ENCODE assay signal across 8 mouse cellular contexts in genomic region chr6:34511410-34511809, GRCm38 (mm10). TPM values are rescaled to one million over a fixed set of nuclear protein-coding genes. Genes with fewer than 3 reads are reported as not detected.
DNase-seq lines count a peak whose midpoint lies in the region; ATAC-seq and TF ChIP-seq lines count a peak whose summit lies in the region.

No protein-coding gene starts in this region.

- H3K4me1 ChIP-seq in CH12.LX (ENCODE audit: control insufficient read depth in 1 of 2, insufficient read depth in 2 of 2): no peaks in the 10 kb centered on the region
- peaks cover 17% of the 10 kb centered on the region for H3K4me1 ChIP-seq in intestine, embryonic 14.5 days (replicated peaks; ENCODE audit: control insufficient read depth, insufficient read depth, low read length)
- no peaks in the 10 kb centered on the region for H3K4me1 ChIP-seq in midbrain, postnatal 0 days (ENCODE audit: insufficient read depth, low read length)

- peak; percentile 83 for TF ChIP-seq RAD21 in CH12.LX (IDR thresholded peaks at IDR 0.05; ENCODE audit: low read depth, low read length)

- no peak overlapping the region for H3K27ac ChIP-seq in CH12.LX (ENCODE audit: insufficient read depth, low read depth)
- H3K27ac ChIP-seq in intestine, embryonic 14.5 days (ENCODE audit: low read depth): no peak overlapping the region
- H3K27ac ChIP-seq in midbrain, postnatal 0 days (ENCODE audit: low read depth, low read length): no peak overlapping the region

- no peaks in the 10 kb centered on the region for H3K79me2 ChIP-seq in CH12.LX (replicated peaks; ENCODE audit: control insufficient read depth, extremely low read depth, insufficient read depth, poor library complexity, severe bottlenecking)

- H3K9me3 ChIP-seq in CH12.LX (replicated peaks; ENCODE audit: low read length): no peaks in the 10 kb centered on the region
- H3K9me3 ChIP-seq in intestine, embryonic 14.5 days (ENCODE audit: control insufficient read depth, low read length): no peaks in the 10 kb centered on the region
- no peaks in the 10 kb centered on the region for H3K9me3 ChIP-seq in midbrain, postnatal 0 days (ENCODE audit: low read length)

- 30% methylated on average over 2 of the region's 2 CpGs for WGBS in intestine, embryonic 14.5 days
- WGBS in midbrain, postnatal 0 days: 48% methylated on average over 2 of the region's 2 CpGs

- H3K9ac ChIP-seq in CH12.LX (ENCODE audit: insufficient read depth, low read depth): no peak overlapping the region
- H3K9ac ChIP-seq in intestine, embryonic 14.5 days (ENCODE audit: low read length): no peak overlapping the region
- H3K9ac ChIP-seq in midbrain, postnatal 0 days (replicated peaks; ENCODE audit: low read length, poor library complexity, severe bottlenecking): no peak overlapping the region

- peak in 1 of 2 experiments; percentile 75; a peak in 2 of 4 replicates for TF ChIP-seq CTCF in CH12.LX (conservative IDR thresholded peaks at IDR 0.05 in 1 of 2, IDR thresholded peaks at IDR 0.05 in 1 of 2; ENCODE audit: low read depth in 2 of 2, low read length in 2 of 2)
- TF ChIP-seq CTCF in midbrain, postnatal 0 days (IDR thresholded peaks at IDR 0.05): peak; percentile 81

- TF ChIP-seq EP300 in CH12.LX (IDR thresholded peaks at IDR 0.05; ENCODE audit: low read length): no peak

- H3K27me3 ChIP-seq in CH12.LX (replicated peaks): no peaks in the 10 kb centered on the region
- no peaks in the 10 kb centered on the region for H3K27me3 ChIP-seq in intestine, embryonic 14.5 days (replicated peaks; ENCODE audit: control insufficient read depth, insufficient read depth, low read length)
- no peaks in the 10 kb centered on the region for H3K27me3 ChIP-seq in midbrain, postnatal 0 days (ENCODE audit: insufficient read depth, low read length)

- dilution Hi-C loops in CH12.LX (cut with MboI; ENCODE audit: extremely low pct_ligation_motif_present, extremely low pct_unique_long_range_greater_than_20kb, low sequenced_read_pairs): no loop called here

- H3K36me3 ChIP-seq in CH12.LX (replicated peaks in 1 of 2; ENCODE audit: control insufficient read depth in 1 of 2, insufficient read depth in 1 of 2, low read length in 1 of 2): no peaks in the 10 kb centered on the region
- no peaks in the 10 kb centered on the region for H3K36me3 ChIP-seq in intestine, embryonic 14.5 days (ENCODE audit: control insufficient read depth, insufficient read depth, low read length)
- no peaks in the 10 kb centered on the region for H3K36me3 ChIP-seq in midbrain, postnatal 0 days (ENCODE audit: insufficient read depth, low read length)

- no peak overlapping the region for H3K4me2 ChIP-seq in CH12.LX (ENCODE audit: insufficient read depth, low read depth, poor library complexity, severe bottlenecking)
- H3K4me2 ChIP-seq in intestine, embryonic 14.5 days (ENCODE audit: low read length): no peak overlapping the region
- H3K4me2 ChIP-seq in midbrain, postnatal 0 days (ENCODE audit: low read depth, low read length, poor library complexity, severe bottlenecking): no peak overlapping the region

- DNase-seq in frontal cortex, postnatal 14 days (ENCODE audit: low spot score in 2 of 2): no peak
- peak; percentile 42 for DNase-seq in CH12.LX (ENCODE audit: extremely low read depth)
- DNase-seq in embryo, embryonic 9.5 days (ENCODE audit: extremely low spot score): peak; percentile 57
- DNase-seq in intestine, embryonic 14.5 days (ENCODE audit: low spot score): peak; percentile 61
- peak; percentile 81 for DNase-seq in midbrain, postnatal 0 days (ENCODE audit: low spot score)
- no peak for DNase-seq in urinary bladder, postnatal 10 days (ENCODE audit: low spot score)
- DNase-seq in testis, postnatal 10 days (ENCODE audit: low spot score): no peak

- ATAC-seq in frontal cortex, adult (ENCODE audit: low TSS enrichment): peak; percentile 82
- peak; percentile 50 for ATAC-seq in intestine, embryonic 14.5 days (replicated peaks; ENCODE audit: low FRiP score, low TSS enrichment, low read depth)
- peak; percentile 84 for ATAC-seq in midbrain, postnatal 0 days (ENCODE audit: low FRiP score)

- no peak for TF ChIP-seq POLR2A in CH12.LX (IDR thresholded peaks at IDR 0.05; ENCODE audit: low read depth, low read length)

- H3K4me3 ChIP-seq in CH12.LX (replicated peaks in 1 of 3; ENCODE audit: low read depth in 2 of 3, low read length in 2 of 3, poor library complexity in 1 of 3): no peak overlapping the region
- H3K4me3 ChIP-seq in intestine, embryonic 14.5 days (ENCODE audit: low read depth, low read length): no peak overlapping the region
- no peak overlapping the region for H3K4me3 ChIP-seq in midbrain, postnatal 0 days (ENCODE audit: low read depth, low read length)

- in situ Hi-C loops in CH12.LX (cut with MboI; ENCODE audit: low pct_ligation_motif_present, low pct_unique_long_range_greater_than_20kb, low sequenced_read_pairs): loop anchor here (5.0 to 10.0 kb wide), 2 partner anchors 243 to 411 kb away; partner anchors contain the start of gene Stra8

TF ChIP-seq in CH12.LX, 34 proteins besides CTCF, POLR2A, EP300 and RAD21:
- no peak for TF ChIP-seq JUN (IDR thresholded peaks at IDR 0.05; ENCODE audit: insufficient read depth, low read depth, low read length)
- peak; percentile 72 for TF ChIP-seq SMC3 (IDR thresholded peaks at IDR 0.05; ENCODE audit: low read depth, low read length)
- peak; percentile 42; the same call in 1 of the 2 replicates for TF ChIP-seq ZC3H11A (IDR thresholded peaks at IDR 0.05; ENCODE audit: low read depth, low read length)
- TF ChIP-seq BHLHE40 (IDR thresholded peaks at IDR 0.05; ENCODE audit: low read depth, low read length): no peak

RNA-seq across cellular contexts. Expression of gene Bpgm, which starts 35.4 kb away (rescaled TPM):
- total RNA-seq in CH12.LX (2012; rRNA removed) (12.7 and 15.8 TPM in 2 replicates), CH12.LX (2014; rRNA removed) (10.9 and 12.4 TPM in 2 replicates)
- polyA plus RNA-seq in CH12.LX (2012; ENCODE audit: insufficient read length, low read depth): 10.8 and 11.6 TPM in 2 replicates
- polyA plus RNA-seq in intestine, embryonic 14.5 days (2014; fragmentation: Nextera tagmentation; extraction: Ambion mirVana): 30.4 and 38.1 TPM in 2 replicates
- total RNA-seq in midbrain, postnatal 0 days (2014; rRNA removed): 42.9 and 51.4 TPM in 2 replicates
- polyA plus RNA-seq in midbrain, postnatal 0 days (2015; fragmentation: Nextera tagmentation; extraction: Ambion mirVana): 80.6 and 86.0 TPM in 2 replicates

Comparison
In these comparisons a context has a peak if more than half of its experiments do, and no peak if none do; other contexts are left out.
1. DNase-seq: peak in CH12.LX (single experiment), embryo, embryonic 9.5 days (single experiment), intestine, embryonic 14.5 days (single experiment) and midbrain, postnatal 0 days (single experiment); none in frontal cortex, postnatal 14 days (0 of 2), urinary bladder, postnatal 10 days (single experiment) and testis, postnatal 10 days (single experiment).
2. Peak in every context shown above with its lines, with median percentiles within 50 percentile points of each other: ATAC-seq.